Mouse (Mus musculus): ENCODE measurements at regions not wholly inside any gene's neighbourhood (a gene's known extent, or its start where the extent isn't known, plus 50 kb on each side); places are given as distances from the start of the nearest gene placed in this dataset.
"Not testable (repeated sequence)": the region's sequence is repeated elsewhere in the genome, so short reads cannot be mapped to it uniquely, and the experiment has no call there.

GRCm38 (mm10) chr2:10658317-10658716 is 288.0 kb downstream of the Sfmbt2 start:
- H3K4me1 ChIP-seq (ENCODE audit: control insufficient read depth, insufficient read depth, low read length), result no peaks in the 10 kb centered on the region
- no peak overlapping the region for H3K27ac ChIP-seq (ENCODE audit: insufficient read depth, low read length)
- TF ChIP-seq EP300 (IDR thresholded peaks at IDR 0.05; ENCODE audit: insufficient read depth, low read depth, low read length), result no peak
- H3K4me3 ChIP-seq (ENCODE audit: low read depth, low read length), result no peak overlapping the region
- H3K9ac ChIP-seq (ENCODE audit: low read depth, poor library complexity, severe bottlenecking), result no peak overlapping the region
- no peaks in the 10 kb centered on the region for H3K36me3 ChIP-seq (ENCODE audit: control insufficient read depth, insufficient read depth, low read length, poor library complexity, severe bottlenecking)
- H3K9me3 ChIP-seq (replicated peaks; ENCODE audit: control insufficient read depth, insufficient read depth, low read length, poor library complexity, severe bottlenecking), result no peaks in the 10 kb centered on the region
- no peaks in the 10 kb centered on the region for H3K27me3 ChIP-seq (ENCODE audit: control insufficient read depth, insufficient read depth, low read length, poor library complexity, severe bottlenecking)

- not testable (repeated sequence) for H3K9me3 ChIP-seq (replicated peaks; ENCODE audit: control insufficient read depth, insufficient read depth, low read length, poor library complexity, severe bottlenecking); H3K36me3 ChIP-seq (ENCODE audit: control insufficient read depth, insufficient read depth, low read length, poor library complexity, severe bottlenecking); H3K27me3 ChIP-seq (ENCODE audit: control insufficient read depth, insufficient read depth, low read length, poor library complexity, severe bottlenecking); H3K27ac ChIP-seq (ENCODE audit: insufficient read depth, low read length); H3K4me3 ChIP-seq (ENCODE audit: low read depth, low read length); H3K4me1 ChIP-seq (ENCODE audit: control insufficient read depth, insufficient read depth, low read length); H3K9ac ChIP-seq (ENCODE audit: low read depth, poor library complexity, severe bottlenecking)
These were observed 297.6 kb downstream of the Sfmbt2 start for GRCm38 (mm10) chr2:10667915-10668314.

GRCm38 (mm10) chr2:10670423-10671298 is 300.4 kb downstream of the Sfmbt2 start:
- Histone ChIP-seq H3K9me3 (replicated peaks; ENCODE audit: control insufficient read depth, insufficient read depth, low read length, poor library complexity, severe bottlenecking) (no peaks in the 10 kb centered on the region), H3K36me3 (ENCODE audit: control insufficient read depth, insufficient read depth, low read length, poor library complexity, severe bottlenecking) (no peaks in the 10 kb centered on the region), H3K27ac (ENCODE audit: insufficient read depth, low read length) (no peak overlapping the region), H3K4me1 (ENCODE audit: control insufficient read depth, insufficient read depth, low read length) (no peaks in the 10 kb centered on the region), H3K4me3 (ENCODE audit: low read depth, low read length) (no peak overlapping the region), H3K27me3 (ENCODE audit: control insufficient read depth, insufficient read depth, low read length, poor library complexity, severe bottlenecking) (peaks cover 1% of the 10 kb centered on the region; the same call in 1 of the 2 replicates), H3K9ac (ENCODE audit: low read depth, poor library complexity, severe bottlenecking) (no peak overlapping the region)
- TF ChIP-seq CTCF (IDR thresholded peaks at IDR 0.05; ENCODE audit: low read depth, low read length) (no peak), EP300 (IDR thresholded peaks at IDR 0.05; ENCODE audit: insufficient read depth, low read depth, low read length) (no peak), POLR2A (IDR thresholded peaks at IDR 0.05; ENCODE audit: insufficient read depth, low read length) (no peak)

GRCm38 (mm10) chr2:10671299-10671632 is 301.0 kb downstream of the Sfmbt2 start:
- H3K27me3 ChIP-seq (ENCODE audit: control insufficient read depth, insufficient read depth, low read length, poor library complexity, severe bottlenecking), result peaks cover 1% of the 10 kb centered on the region; the same call in 1 of the 2 replicates
- no peak overlapping the region for H3K9ac ChIP-seq (ENCODE audit: low read depth, poor library complexity, severe bottlenecking)
- no peaks in the 10 kb centered on the region for H3K9me3 ChIP-seq (replicated peaks; ENCODE audit: control insufficient read depth, insufficient read depth, low read length, poor library complexity, severe bottlenecking)
- H3K36me3 ChIP-seq (ENCODE audit: control insufficient read depth, insufficient read depth, low read length, poor library complexity, severe bottlenecking), result no peaks in the 10 kb centered on the region
- no peak overlapping the region for H3K27ac ChIP-seq (ENCODE audit: insufficient read depth, low read length)
- no peaks in the 10 kb centered on the region for H3K4me1 ChIP-seq (ENCODE audit: control insufficient read depth, insufficient read depth, low read length)
- no peak for TF ChIP-seq EP300 (IDR thresholded peaks at IDR 0.05; ENCODE audit: insufficient read depth, low read depth, low read length)
- no peak for TF ChIP-seq POLR2A (IDR thresholded peaks at IDR 0.05; ENCODE audit: insufficient read depth, low read length)
- no peak for TF ChIP-seq CTCF (IDR thresholded peaks at IDR 0.05; ENCODE audit: low read depth, low read length)
- H3K4me3 ChIP-seq (ENCODE audit: low read depth, low read length), result no peak overlapping the region

- peaks cover 1% of the 10 kb centered on the region; the same call in 1 of the 2 replicates for H3K27me3 ChIP-seq (ENCODE audit: control insufficient read depth, insufficient read depth, low read length, poor library complexity, severe bottlenecking)
- no peak overlapping the region for H3K27ac ChIP-seq (ENCODE audit: insufficient read depth, low read length)
- H3K9me3 ChIP-seq (replicated peaks; ENCODE audit: control insufficient read depth, insufficient read depth, low read length, poor library complexity, severe bottlenecking), result no peaks in the 10 kb centered on the region
- H3K4me1 ChIP-seq (ENCODE audit: control insufficient read depth, insufficient read depth, low read length), result no peaks in the 10 kb centered on the region
- H3K36me3 ChIP-seq (ENCODE audit: control insufficient read depth, insufficient read depth, low read length, poor library complexity, severe bottlenecking), result no peaks in the 10 kb centered on the region
- H3K4me3 ChIP-seq (ENCODE audit: low read depth, low read length), result no peak overlapping the region
- H3K9ac ChIP-seq (ENCODE audit: low read depth, poor library complexity, severe bottlenecking), result no peak overlapping the region
- TF ChIP-seq EP300 (IDR thresholded peaks at IDR 0.05; ENCODE audit: insufficient read depth, low read depth, low read length) (no peak), CTCF (IDR thresholded peaks at IDR 0.05; ENCODE audit: low read depth, low read length) (no peak), POLR2A (IDR thresholded peaks at IDR 0.05; ENCODE audit: insufficient read depth, low read length) (no peak)
These were observed 301.9 kb downstream of the Sfmbt2 start for GRCm38 (mm10) chr2:10672196-10672595.

GRCm38 (mm10) chr2:10674738-10675349 is 304.5 kb downstream of the Sfmbt2 start:
- Histone ChIP-seq H3K4me3 (ENCODE audit: low read depth, low read length) (no peak overlapping the region), H3K27me3 (ENCODE audit: control insufficient read depth, insufficient read depth, low read length, poor library complexity, severe bottlenecking) (peaks cover 1% of the 10 kb centered on the region; the same call in 1 of the 2 replicates), H3K4me1 (ENCODE audit: control insufficient read depth, insufficient read depth, low read length) (no peaks in the 10 kb centered on the region), H3K36me3 (ENCODE audit: control insufficient read depth, insufficient read depth, low read length, poor library complexity, severe bottlenecking) (no peaks in the 10 kb centered on the region), H3K9ac (ENCODE audit: low read depth, poor library complexity, severe bottlenecking) (no peak overlapping the region), H3K9me3 (replicated peaks; ENCODE audit: control insufficient read depth, insufficient read depth, low read length, poor library complexity, severe bottlenecking) (no peaks in the 10 kb centered on the region), H3K27ac (ENCODE audit: insufficient read depth, low read length) (no peak overlapping the region)
- no peak for TF ChIP-seq CTCF (IDR thresholded peaks at IDR 0.05; ENCODE audit: low read depth, low read length)
- no peak for TF ChIP-seq EP300 (IDR thresholded peaks at IDR 0.05; ENCODE audit: insufficient read depth, low read depth, low read length)
- TF ChIP-seq POLR2A (IDR thresholded peaks at IDR 0.05; ENCODE audit: insufficient read depth, low read length), result no peak
